Mouse (Mus musculus) neural tube, embryonic 10.5 days (tissue): ENCODE measurements around the gene Lmod3.

ENCODE experiments used
- DNase-seq: peaks from one replicate; pipeline ENCODE4 v3.0.0-alpha.2; 2017; ENCODE audit warnings: low spot score; ENCODE audit errors: extremely low spot score

The Lmod3 gene

GRCm38 (mm10) chr6:97226083-97226491, 26.5 kb downstream of the Lmod3 start:
- DNase-seq = no peak

GRCm38 (mm10) chr6:97224505-97224904, 28.1 kb downstream of the Lmod3 start:
- DNase-seq = no peak

DNA sequence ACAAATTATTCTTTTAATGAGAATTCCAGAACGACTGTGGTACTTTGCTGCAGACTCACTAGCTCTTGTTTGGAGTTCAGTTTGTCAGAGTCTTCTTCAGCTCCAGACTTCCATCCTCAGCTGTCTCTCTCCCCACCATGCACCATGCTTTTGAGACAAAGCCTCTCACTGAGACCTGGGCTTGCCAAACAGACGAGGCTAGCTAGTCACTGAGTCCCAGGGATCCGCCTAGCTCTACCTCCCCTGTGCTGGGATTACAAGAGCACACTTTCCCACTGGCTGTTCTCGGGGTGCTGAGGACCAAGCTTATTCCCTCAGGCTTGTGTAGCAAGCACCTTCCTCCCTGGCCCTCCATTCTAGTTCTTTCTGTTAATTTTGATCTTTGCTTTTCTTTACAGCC, 29.0 kb downstream of the Lmod3 start:
- no peak for DNase-seq

GRCm38 (mm10) chr6:97222931-97223467, 29.6 kb downstream of the Lmod3 start:
- DNase-seq = no peak

DNA sequence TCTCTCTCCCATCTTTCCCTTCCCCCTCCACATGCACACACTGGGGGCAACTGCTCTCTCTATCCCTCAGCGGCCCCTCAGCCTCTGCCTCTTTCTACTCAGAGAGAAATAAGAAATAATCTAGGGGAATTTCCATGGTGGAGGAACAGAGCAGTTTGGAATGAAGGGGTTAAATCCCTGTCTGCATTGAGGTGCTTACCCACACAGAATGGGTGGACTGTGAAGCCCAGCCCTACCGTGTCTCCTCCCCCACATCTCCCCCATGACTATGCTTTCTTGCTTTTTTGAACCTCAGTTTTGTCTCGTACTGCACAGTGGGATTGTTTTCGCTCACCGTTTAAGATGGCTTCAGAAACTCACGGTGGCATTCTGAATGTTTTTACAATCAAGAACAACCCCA, 30.2 kb downstream of the Lmod3 start:
- DNase-seq = no peak

GRCm38 (mm10) chr6:97221205-97222025, 31.1 kb downstream of the Lmod3 start:
- DNase-seq = no peak

GRCm38 (mm10) chr6:97220672-97221071, 31.9 kb downstream of the Lmod3 start:
- DNase-seq = no peak

GRCm38 (mm10) chr6:97216154-97216821, 36.3 kb downstream of the Lmod3 start:
- DNase-seq = no peak

DNA sequence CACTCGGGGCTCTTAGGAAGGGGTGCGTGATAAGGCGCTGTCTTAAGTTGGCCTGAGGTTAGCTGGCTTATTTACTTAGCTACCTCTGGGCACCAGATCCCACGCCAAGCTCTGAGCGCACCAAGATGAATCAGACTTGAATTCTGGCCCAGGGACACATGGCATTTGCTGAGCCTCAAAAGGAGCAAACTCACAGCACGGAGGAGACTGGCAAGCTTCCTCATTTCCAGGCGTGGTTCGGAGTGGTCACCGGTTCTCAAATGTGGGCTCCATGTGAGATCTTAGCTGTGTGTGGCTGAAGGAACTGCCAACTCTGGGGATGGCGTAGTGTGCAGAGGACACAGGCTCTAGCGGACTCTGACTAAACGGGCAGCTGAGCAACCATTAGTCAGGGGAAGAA, 40.6 kb downstream of the Lmod3 start:
- DNase-seq = no peak

GRCm38 (mm10) chr6:97210962-97211601, 41.5 kb downstream of the Lmod3 start:
- no peak for DNase-seq

GRCm38 (mm10) chr6:97210191-97210961, 42.2 kb downstream of the Lmod3 start, which contains the start of gene Arl6ip5:
Arl6ip5 (plus strand) TSS chr6:97210689.
- peak; percentile 88 for DNase-seq

DNA sequence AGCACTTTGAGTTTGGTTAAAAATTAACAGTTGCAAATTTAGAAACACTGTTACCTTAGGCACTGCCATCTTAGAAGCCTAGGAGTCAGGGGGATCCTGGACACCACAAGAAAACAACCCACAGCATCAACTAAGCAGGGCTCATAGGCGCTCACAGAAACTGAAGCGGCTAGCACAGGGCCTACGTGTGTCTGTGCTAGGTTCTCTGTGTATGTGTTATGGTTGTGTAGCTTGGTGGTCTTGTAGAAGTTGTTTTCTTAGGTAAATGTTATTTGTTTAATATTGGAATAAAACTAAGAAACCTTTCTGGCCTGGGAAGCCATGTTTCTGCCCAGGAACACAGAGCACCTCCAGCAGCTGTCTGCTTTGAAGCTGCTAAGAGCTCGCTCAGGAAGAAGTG, 42.8 kb downstream of the Lmod3 start:
- DNase-seq = no peak

GRCm38 (mm10) chr6:97209201-97209600, 43.4 kb downstream of the Lmod3 start:
- no peak for DNase-seq

GRCm38 (mm10) chr6:97208406-97208805, 44.2 kb downstream of the Lmod3 start:
- no peak for DNase-seq

DNA sequence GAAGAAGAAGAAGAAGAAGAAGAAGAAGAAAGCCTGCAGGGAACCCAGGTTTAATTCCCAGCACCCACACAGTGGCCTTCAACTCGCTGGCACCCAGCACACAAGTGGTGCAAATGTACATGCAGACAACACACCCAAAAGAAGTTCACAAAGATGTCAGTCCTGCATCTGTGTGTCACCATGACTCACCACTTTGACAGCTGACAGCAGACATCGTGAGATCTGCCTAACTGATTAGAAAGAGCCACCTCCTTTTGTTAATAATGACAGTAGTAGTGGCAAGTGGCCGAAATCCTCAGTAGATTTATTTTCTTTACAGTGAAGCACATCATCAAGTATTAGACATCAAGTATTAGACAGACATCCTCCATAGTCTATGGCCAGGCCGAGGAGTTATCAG, 45.5 kb downstream of the Lmod3 start:
- no peak for DNase-seq

- peak; percentile 100 for DNase-seq
Measured at GRCm38 (mm10) chr6:97205439-97205885, 47.1 kb downstream of the Lmod3 start, which contains the start of gene Uba3. Uba3 (minus strand) TSS chr6:97205647.

- peak; percentile 54 for DNase-seq
Measured at GRCm38 (mm10) chr6:97204952-97205351, 47.6 kb downstream of the Lmod3 start.

GRCm38 (mm10) chr6:97204252-97204869, 48.2 kb downstream of the Lmod3 start:
- DNase-seq = no peak

DNA sequence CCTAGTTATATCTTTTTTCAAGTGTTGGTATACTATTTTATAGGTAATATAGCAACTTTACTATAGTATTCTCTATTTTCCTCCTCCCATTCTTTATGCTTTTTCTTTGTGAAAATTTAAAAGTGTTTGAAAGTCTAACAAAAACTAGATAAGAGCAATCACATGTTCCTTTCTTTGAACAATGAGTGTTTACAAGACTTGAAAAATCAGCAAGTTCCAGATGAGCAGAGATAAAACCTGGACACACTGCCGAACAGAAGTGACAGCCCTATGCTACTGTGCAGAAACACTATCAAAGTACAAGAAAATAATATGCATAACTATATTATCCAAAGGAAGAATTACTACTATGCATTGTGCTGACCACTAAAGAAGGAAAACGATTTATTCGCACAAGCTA, 50.1 kb downstream of the Lmod3 start:
- no peak for DNase-seq

- DNase-seq = no peak
Measured at GRCm38 (mm10) chr6:97200437-97200836, 52.1 kb downstream of the Lmod3 start.
